Mouse (Mus musculus) embryo, embryonic 11.5 days (tissue): ENCODE data around the gene Igf2r.

Source experiments
- DNase-seq: peaks from one replicate; pipeline ENCODE4 v3.0.0-alpha.2; 2012; ENCODE audit warnings: low read depth, low spot score

Igf2r gene

GRCm38 (mm10) chr17:12673871-12674270 lies 95.6 kb downstream of the Igf2r start:
- no peak for DNase-seq

- no peak for DNase-seq
Measured at GRCm38 (mm10) chr17:12672285-12672790, 97.1 kb downstream of the Igf2r start.

GRCm38 (mm10) chr17:12671029-12671605 lies 98.3 kb downstream of the Igf2r start:
- no peak for DNase-seq

GRCm38 (mm10) chr17:12669363-12669679 lies 100.1 kb downstream of the Igf2r start:
- DNase-seq: no peak

- peak; percentile 30 for DNase-seq
Measured at GRCm38 (mm10) chr17:12668478-12669362, 100.7 kb downstream of the Igf2r start.

GRCm38 (mm10) chr17:12664156-12664555 lies 105.3 kb downstream of the Igf2r start:
- DNase-seq: no peak

GRCm38 (mm10) chr17:12660572-12661260 lies 108.7 kb downstream of the Igf2r start:
- no peak for DNase-seq

- DNase-seq: no peak
Measured at GRCm38 (mm10) chr17:12659233-12659632, 110.2 kb downstream of the Igf2r start.

- no peak for DNase-seq
Measured at GRCm38 (mm10) chr17:12658784-12659183, 110.7 kb downstream of the Igf2r start.

GRCm38 (mm10) chr17:12655826-12656225 lies 113.6 kb downstream of the Igf2r start:
- DNase-seq: no peak

- no peak for DNase-seq
Measured at GRCm38 (mm10) chr17:12654061-12654460, 115.4 kb downstream of the Igf2r start.

GRCm38 (mm10) chr17:12652604-12653003 lies 116.9 kb downstream of the Igf2r start:
- DNase-seq: no peak

GRCm38 (mm10) chr17:12645461-12645860 lies 124.0 kb downstream of the Igf2r start:
- DNase-seq: no peak

- no peak for DNase-seq
Measured at GRCm38 (mm10) chr17:12641087-12641486, 128.4 kb downstream of the Igf2r start.

- no peak for DNase-seq
Measured at GRCm38 (mm10) chr17:12639585-12639984, 129.9 kb downstream of the Igf2r start.

GRCm38 (mm10) chr17:12634814-12635213 lies 134.7 kb downstream of the Igf2r start:
- DNase-seq: no peak
